Comparison of ENCODE assay signal across 8 mouse cellular contexts in genomic region chr11:61021676-61022549, GRCm38 (mm10). TPM values are rescaled to one million over a fixed set of nuclear protein-coding genes. Genes with fewer than 3 reads are reported as not detected.
DNase-seq lines count a peak whose midpoint lies in the region; ATAC-seq and TF ChIP-seq lines count a peak whose summit lies in the region.

No protein-coding gene starts in this region.

- no peak for TF ChIP-seq EP300 in liver, postnatal 0 days (IDR thresholded peaks at IDR 0.05; ENCODE audit: low read depth)

- WGBS in kidney, adult 2 months = 3% methylated on average over 65 of the region's 68 CpGs
- WGBS in cerebellum, adult 2 months = 1% methylated on average over 66 of the region's 68 CpGs
- WGBS in intestine, embryonic 15.5 days = 2% methylated on average over 68 of the region's 68 CpGs
- 4% methylated on average over 58 of the region's 68 CpGs for WGBS in liver, postnatal 0 days (ENCODE audit: insufficient replicate concordance)
- WGBS in stomach, embryonic 16.5 days = under 1% methylated on average over 45 of the region's 68 CpGs

- H3K4me3 ChIP-seq in kidney, adult 2 months (ENCODE audit: insufficient read depth, low read depth, low read length) = peak overlapping the region; percentile 34; the same call in 1 of the 2 replicates
- H3K4me3 ChIP-seq in cerebellum, adult 2 months (replicated peaks; ENCODE audit: insufficient read depth, low read depth, low read length) = peak overlapping the region; percentile 63
- peak overlapping the region; percentile 52 for H3K4me3 ChIP-seq in intestine, embryonic 15.5 days (replicated peaks)
- H3K4me3 ChIP-seq in liver, postnatal 0 days (ENCODE audit: low read depth, low read length) = peak overlapping the region; percentile 22
- H3K4me3 ChIP-seq in stomach, embryonic 16.5 days (replicated peaks; ENCODE audit: low read length) = peak overlapping the region; percentile 51

- peak overlapping the region; percentile 34; the same call in 1 of the 2 replicates for H3K9ac ChIP-seq in intestine, embryonic 15.5 days
- no peak overlapping the region for H3K9ac ChIP-seq in liver, postnatal 0 days (replicated peaks)
- H3K9ac ChIP-seq in stomach, embryonic 16.5 days (ENCODE audit: low read length) = peak overlapping the region; percentile 37; the same call in 1 of the 2 replicates

- no peak overlapping the region for H3K27ac ChIP-seq in kidney, adult 2 months (ENCODE audit: insufficient read depth, low read depth, low read length)
- peak overlapping the region; percentile 90 for H3K27ac ChIP-seq in cerebellum, adult 2 months (ENCODE audit: insufficient read depth, low read length)
- H3K27ac ChIP-seq in intestine, embryonic 15.5 days = no peak overlapping the region
- no peak overlapping the region for H3K27ac ChIP-seq in liver, postnatal 0 days (ENCODE audit: low read depth)
- H3K27ac ChIP-seq in stomach, embryonic 16.5 days (ENCODE audit: low read length) = no peak overlapping the region

- peak overlapping the region; percentile 95 for H3K4me2 ChIP-seq in intestine, embryonic 15.5 days (replicated peaks)
- peak overlapping the region; percentile 58 for H3K4me2 ChIP-seq in liver, postnatal 0 days (ENCODE audit: low read depth, low read length)
- peak overlapping the region; percentile 74 for H3K4me2 ChIP-seq in stomach, embryonic 16.5 days (ENCODE audit: low read depth, low read length)

- H3K4me1 ChIP-seq in kidney, adult 2 months (ENCODE audit: control insufficient read depth, insufficient read depth, low read length) = no peaks in the 10 kb centered on the region
- peaks cover 24% of the 10 kb centered on the region for H3K4me1 ChIP-seq in cerebellum, adult 2 months (ENCODE audit: control insufficient read depth, insufficient read depth, low read length)
- peaks cover 11% of the 10 kb centered on the region; the same call in 1 of the 2 replicates for H3K4me1 ChIP-seq in intestine, embryonic 15.5 days (replicated peaks)
- H3K4me1 ChIP-seq in liver, postnatal 0 days (ENCODE audit: insufficient read depth) = peaks cover 4% of the 10 kb centered on the region; the same call in 1 of the 2 replicates
- peaks cover 3% of the 10 kb centered on the region; the same call in 1 of the 2 replicates for H3K4me1 ChIP-seq in stomach, embryonic 16.5 days (ENCODE audit: control insufficient read depth, insufficient read depth, low read length)

- TF ChIP-seq POLR2A in kidney, adult 2 months (IDR thresholded peaks at IDR 0.05; ENCODE audit: low read depth, low read length) = no peak
- peak; percentile 55; the same call in 1 of the 2 replicates for TF ChIP-seq POLR2A in cerebellum, adult 2 months (IDR thresholded peaks at IDR 0.05; ENCODE audit: borderline replicate concordance, insufficient read depth, low read length)

- no peak for TF ChIP-seq CTCF in kidney, adult 2 months (conservative IDR thresholded peaks at IDR 0.05; ENCODE audit: insufficient read depth, insufficient read length, low read depth, low read length)
- TF ChIP-seq CTCF in cerebellum, adult 2 months (IDR thresholded peaks at IDR 0.05; ENCODE audit: borderline replicate concordance, insufficient read depth, low read depth, low read length) = no peak
- TF ChIP-seq CTCF in liver, postnatal 0 days (IDR thresholded peaks at IDR 0.05; ENCODE audit: low read depth) = no peak

- H3K36me3 ChIP-seq in kidney, adult 2 months (ENCODE audit: control insufficient read depth, insufficient read depth, low read length) = no peaks in the 10 kb centered on the region
- no peaks in the 10 kb centered on the region for H3K36me3 ChIP-seq in intestine, embryonic 15.5 days
- H3K36me3 ChIP-seq in liver, postnatal 0 days (replicated peaks; ENCODE audit: insufficient read depth, low read length) = no peaks in the 10 kb centered on the region
- H3K36me3 ChIP-seq in stomach, embryonic 16.5 days (ENCODE audit: control insufficient read depth, insufficient read depth, low read length) = no peaks in the 10 kb centered on the region

- H3K9me3 ChIP-seq in intestine, embryonic 15.5 days = no peaks in the 10 kb centered on the region
- H3K9me3 ChIP-seq in liver, postnatal 0 days (ENCODE audit: low read length) = no peaks in the 10 kb centered on the region
- H3K9me3 ChIP-seq in stomach, embryonic 16.5 days (replicated peaks; ENCODE audit: control insufficient read depth, low read length) = no peaks in the 10 kb centered on the region

- DNase-seq in kidney, adult 2 months = no peak
- no peak for DNase-seq in kidney, adult 18-20 months
- DNase-seq in cerebellum, adult 2 months = peak; percentile 88
- peak; percentile 64 for DNase-seq in gastrocnemius, adult 18-20 months (ENCODE audit: low spot score)
- no peak for DNase-seq in liver, postnatal 0 days

- no peaks in the 10 kb centered on the region for H3K27me3 ChIP-seq in kidney, adult 2 months (replicated peaks; ENCODE audit: control insufficient read depth, insufficient read depth, low read length)
- no peaks in the 10 kb centered on the region for H3K27me3 ChIP-seq in cerebellum, adult 2 months (ENCODE audit: control insufficient read depth, insufficient read depth, low read length)
- peaks cover 63% of the 10 kb centered on the region for H3K27me3 ChIP-seq in intestine, embryonic 15.5 days (replicated peaks)
- peaks cover 56% of the 10 kb centered on the region for H3K27me3 ChIP-seq in liver, postnatal 0 days (ENCODE audit: insufficient read depth, low read length)
- H3K27me3 ChIP-seq in stomach, embryonic 16.5 days (ENCODE audit: control insufficient read depth, insufficient read depth, low read length) = peaks cover 56% of the 10 kb centered on the region

- ATAC-seq in intestine, embryonic 15.5 days = peak; percentile 32; the same call in 1 of the 2 replicates
- no peak for ATAC-seq in liver, postnatal 0 days
- no peak; the same call in 1 of the 2 replicates for ATAC-seq in stomach, embryonic 16.5 days (ENCODE audit: insufficient read depth, low FRiP score)
- ATAC-seq in erythroblast, adult 5-6 weeks (replicated peaks; ENCODE audit: low FRiP score, poor library complexity, severe bottlenecking) = no peak

RNA-seq across cellular contexts. Expression of gene Kcnj12, which starts 0.5 kb away (rescaled TPM):
- 4.6 and 5.7 TPM in 2 replicates for polyA plus RNA-seq in kidney, adult 2 months (2012; rRNA removed)
- polyA plus RNA-seq in cerebellum, adult 2 months (2012; rRNA removed) = 80.1 and 87.2 TPM in 2 replicates
- 10 to 100 TPM; 48.6 to 67.1 TPM for total RNA-seq in gastrocnemius, adult 18-20 months (2021)
- 1.6 and 1.9 TPM in 2 replicates for polyA plus RNA-seq in intestine, embryonic 15.5 days (2015; fragmentation: Nextera tagmentation; extraction: Ambion mirVana)
- 0.18 TPM in 1 of 2 replicates, not detected in the other for polyA plus RNA-seq in liver, postnatal 0 days (2015; fragmentation: Nextera tagmentation; extraction: Ambion mirVana)
- 0.41 and 0.93 TPM in 2 replicates for polyA plus RNA-seq in stomach, embryonic 16.5 days (2015; fragmentation: Nextera tagmentation; extraction: Ambion mirVana)
- total RNA-seq in erythroblast, adult 5-6 weeks (2015; ENCODE audit: low replicate concordance) = not detected in 2 replicates
- not detected in 2 replicates for total RNA-seq in erythroblast, adult 5-6 weeks (2017; ENCODE audit: low replicate concordance)

Comparison
In these comparisons a context has a peak if more than half of its experiments do, and no peak if none do; other contexts are left out.
1. DNase-seq: peak in cerebellum, adult 2 months (2 of 2) and gastrocnemius, adult 18-20 months (single experiment); none in kidney, adult 2 months (single experiment), kidney, adult 18-20 months (single experiment) and liver, postnatal 0 days (single experiment).
2. RNA of gene Kcnj12, which starts 0.5 kb away (polyA plus RNA-seq): 80.1 to 87.2 TPM in cerebellum, adult 2 months; 4.6 to 5.7 TPM in kidney, adult 2 months, 1.6 to 1.9 TPM in intestine, embryonic 15.5 days, 0.41 to 0.93 TPM in stomach, embryonic 16.5 days and 0.18 TPM in liver, postnatal 0 days; every median in the first group is over 10 times any median in the second.
3. Peak in every context shown above with its lines, with median percentiles within 50 percentile points of each other: H3K4me3 ChIP-seq and H3K4me2 ChIP-seq.